Mouse (Mus musculus): ENCODE measurements at regions not wholly inside any gene's neighbourhood (a gene's known extent, or its start where the extent isn't known, plus 50 kb on each side); places are given as distances from the start of the nearest gene placed in this dataset.

DNA sequence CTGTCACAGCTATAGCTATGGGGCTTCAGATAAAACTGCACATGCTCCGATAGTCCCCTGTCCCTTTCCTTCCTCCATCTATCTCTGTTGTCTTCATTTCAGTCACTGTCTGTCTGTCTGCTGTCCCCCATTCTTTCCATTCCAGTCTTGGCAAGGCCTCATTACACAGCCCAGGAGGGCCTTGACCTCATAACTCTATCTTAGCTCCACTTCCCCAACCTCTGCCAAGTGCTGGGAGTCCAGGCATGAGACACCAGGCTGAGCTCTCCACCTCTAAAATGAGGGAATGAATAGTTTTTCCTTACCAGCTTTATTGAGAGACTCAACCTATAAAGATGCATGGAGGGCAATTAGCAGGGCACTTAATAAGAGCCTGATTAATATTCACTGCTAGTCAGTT is 76.0 kb upstream of the Frmd4a start:
- peak; percentile 46 for DNase-seq

DNA sequence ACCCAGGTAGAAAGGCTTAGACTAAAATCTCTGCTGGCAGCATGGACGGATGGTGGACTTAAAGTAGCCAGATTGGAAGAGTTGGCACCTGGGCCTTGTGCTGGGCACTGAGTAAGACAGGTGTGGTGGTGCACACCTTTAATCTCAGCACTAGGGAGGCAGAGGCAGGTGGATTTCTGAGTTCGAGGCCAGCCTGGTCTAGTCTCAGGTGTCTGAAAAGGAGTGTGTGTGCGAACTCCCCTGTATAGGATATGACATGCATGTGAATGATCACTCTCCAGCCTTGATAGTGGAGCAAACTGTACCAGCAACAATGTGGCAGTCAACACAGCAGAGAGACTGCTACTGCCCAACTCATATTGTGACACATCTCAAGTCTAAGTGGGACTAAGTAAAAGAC is 70.1 kb upstream of the Frmd4a start:
- DNase-seq: no peak

DNA sequence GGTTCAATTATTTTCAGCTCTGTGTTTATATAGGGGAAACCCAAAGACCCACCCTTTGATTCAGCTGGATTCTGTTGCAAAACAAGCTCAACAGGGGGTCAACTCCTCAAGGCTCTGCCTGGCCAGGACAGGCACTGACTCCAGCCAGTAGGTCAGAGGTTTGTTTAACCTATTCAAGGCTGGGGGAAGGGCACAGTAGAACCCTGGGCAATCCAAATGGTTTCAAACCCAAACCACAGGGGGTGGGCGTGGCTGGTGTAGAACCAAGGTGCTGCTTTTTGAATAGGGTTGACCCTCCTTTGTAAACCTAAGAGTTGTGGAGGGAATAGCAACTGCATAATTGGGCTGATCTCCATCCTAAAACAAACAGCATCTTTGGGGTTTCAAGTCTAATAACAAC is 69.2 kb upstream of the Frmd4a start:
- DNase-seq: no peak

DNA sequence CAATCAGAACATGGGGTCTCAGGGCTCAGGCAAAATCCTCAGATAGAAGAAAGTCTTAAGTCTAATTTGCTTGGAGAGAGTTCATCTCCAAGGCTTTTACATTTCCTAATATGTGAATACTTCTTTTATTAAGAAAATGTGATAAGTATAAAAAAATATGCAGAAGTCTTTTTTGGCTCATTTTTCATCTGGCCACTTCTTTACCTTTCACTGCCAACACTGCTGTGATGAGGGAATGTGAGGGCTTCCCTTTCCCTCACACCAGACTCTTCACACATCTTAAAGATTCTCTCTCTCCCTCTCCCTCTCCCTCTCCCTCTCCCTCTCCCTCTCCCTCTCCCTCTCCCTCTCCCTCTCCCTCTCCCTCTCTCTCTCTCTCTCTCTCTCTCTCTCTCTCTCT is 60.0 kb upstream of the Frmd4a start:
- DNase-seq: no peak

DNA sequence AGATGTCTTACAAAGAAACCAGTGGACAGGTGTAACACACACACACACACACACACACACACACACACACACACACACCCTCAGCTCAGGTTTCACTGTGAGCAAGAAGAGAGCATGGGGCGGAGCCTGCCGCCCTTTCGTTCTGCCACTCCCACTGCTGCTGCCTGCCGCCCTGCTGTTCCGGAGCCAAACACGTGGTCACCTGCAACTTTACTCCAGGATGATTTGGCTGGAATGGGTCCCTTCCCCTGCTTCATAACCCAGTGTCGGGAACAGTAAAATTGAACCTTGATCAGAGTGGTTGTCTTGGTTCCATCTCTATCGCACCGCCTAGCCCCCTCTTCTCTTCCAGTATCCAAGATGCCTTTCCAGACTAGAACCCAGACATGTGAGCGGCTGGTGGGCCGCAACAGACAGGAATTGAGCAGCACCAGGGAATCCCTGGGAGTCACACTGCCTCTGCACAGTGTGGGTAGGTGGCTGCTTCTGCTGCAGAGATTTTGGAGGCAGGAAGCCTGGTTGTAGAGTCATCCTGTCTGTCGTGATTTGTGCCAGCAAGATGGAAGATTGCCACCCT is 59.4 kb upstream of the Frmd4a start:
- DNase-seq: peak; percentile 65

DNA sequence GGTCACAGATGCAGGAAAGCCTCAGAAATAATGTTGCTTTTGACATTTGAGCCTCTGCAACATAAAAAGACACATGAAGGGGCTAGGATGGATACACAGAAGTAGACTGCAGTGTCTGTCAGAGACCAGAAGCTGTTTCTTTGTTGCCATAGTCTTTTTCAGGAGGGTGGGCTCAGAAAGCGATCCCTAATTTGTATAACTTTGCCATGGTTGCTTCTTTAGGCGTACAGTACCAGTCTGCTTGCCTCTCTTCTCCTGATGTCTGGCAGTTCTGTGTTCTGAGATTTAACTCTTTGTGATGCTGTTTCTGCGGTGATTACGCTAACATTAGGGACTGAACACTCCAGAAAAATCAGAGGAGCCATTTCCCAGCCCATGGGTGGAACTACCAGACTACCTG is 58.8 kb upstream of the Frmd4a start:
- DNase-seq: no peak

DNA sequence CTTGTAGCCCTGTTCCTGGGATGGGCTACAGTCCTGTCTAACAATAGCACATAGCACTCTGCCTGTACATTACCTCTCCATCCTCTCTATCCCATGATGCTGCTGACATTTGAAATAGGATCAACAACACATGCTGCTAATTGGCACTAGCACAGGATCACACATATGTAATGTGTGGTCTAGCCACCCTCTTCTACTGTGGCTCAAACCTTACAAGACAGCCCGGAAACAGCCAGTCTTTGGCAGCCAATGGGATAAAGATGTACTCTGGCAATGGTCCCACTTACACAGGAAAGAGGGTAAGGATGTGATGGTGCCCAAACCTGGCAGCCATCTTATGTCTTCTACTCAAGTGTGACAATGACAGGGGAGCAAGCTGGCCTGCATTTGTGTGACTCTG is 58.3 kb upstream of the Frmd4a start:
- DNase-seq: no peak

DNA sequence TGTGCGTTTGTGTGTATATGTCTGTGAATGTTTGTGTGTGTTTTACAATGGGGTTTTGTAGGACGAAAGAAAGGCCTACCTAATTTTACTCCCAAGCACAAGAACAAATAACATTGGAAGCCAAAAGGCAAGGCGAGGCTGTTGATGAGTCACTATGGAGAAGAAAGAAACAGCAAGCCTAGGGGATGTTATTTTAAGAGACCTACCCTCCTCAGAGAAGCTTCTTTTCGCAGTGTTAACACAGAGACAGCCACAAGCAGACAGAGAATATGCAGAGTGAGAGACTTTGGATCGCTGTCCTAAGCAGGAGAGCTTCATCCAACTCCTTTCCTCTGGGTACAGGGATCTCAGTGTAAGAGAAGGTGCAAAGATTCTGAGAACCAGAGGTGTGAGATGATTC is 57.3 kb upstream of the Frmd4a start:
- no peak for DNase-seq

DNA sequence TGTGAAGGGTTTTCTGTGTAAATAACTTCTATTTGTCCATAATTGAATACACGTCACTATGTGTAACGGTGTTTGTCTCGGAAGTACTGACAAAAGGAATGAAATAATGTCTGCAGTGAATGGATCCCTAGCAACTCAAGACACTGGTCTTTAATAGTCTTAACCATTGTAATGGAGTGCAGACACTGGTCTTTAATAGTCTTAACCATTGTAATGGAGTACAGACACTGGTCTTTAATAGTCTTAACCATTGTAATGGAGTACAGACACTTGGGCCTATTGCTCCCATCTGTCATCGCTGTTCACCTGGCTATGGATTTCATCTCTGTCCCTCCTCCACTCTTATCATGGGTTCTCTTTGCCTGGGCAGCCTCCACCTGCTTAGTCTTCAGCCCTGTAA is 53.2 kb upstream of the Frmd4a start:
- DNase-seq: no peak
